Mouse (Mus musculus): ENCODE data around the gene Acox1. TPM values are rescaled to one million over a fixed set of nuclear protein-coding genes. Genes with fewer than 3 reads are reported as not detected.
A peak's percentile ranks its signal among the peaks of the same experiment; 100 is the strongest.

The Acox1 gene
- polyA plus RNA-seq, 1 experiment = 265 TPM

DNA sequence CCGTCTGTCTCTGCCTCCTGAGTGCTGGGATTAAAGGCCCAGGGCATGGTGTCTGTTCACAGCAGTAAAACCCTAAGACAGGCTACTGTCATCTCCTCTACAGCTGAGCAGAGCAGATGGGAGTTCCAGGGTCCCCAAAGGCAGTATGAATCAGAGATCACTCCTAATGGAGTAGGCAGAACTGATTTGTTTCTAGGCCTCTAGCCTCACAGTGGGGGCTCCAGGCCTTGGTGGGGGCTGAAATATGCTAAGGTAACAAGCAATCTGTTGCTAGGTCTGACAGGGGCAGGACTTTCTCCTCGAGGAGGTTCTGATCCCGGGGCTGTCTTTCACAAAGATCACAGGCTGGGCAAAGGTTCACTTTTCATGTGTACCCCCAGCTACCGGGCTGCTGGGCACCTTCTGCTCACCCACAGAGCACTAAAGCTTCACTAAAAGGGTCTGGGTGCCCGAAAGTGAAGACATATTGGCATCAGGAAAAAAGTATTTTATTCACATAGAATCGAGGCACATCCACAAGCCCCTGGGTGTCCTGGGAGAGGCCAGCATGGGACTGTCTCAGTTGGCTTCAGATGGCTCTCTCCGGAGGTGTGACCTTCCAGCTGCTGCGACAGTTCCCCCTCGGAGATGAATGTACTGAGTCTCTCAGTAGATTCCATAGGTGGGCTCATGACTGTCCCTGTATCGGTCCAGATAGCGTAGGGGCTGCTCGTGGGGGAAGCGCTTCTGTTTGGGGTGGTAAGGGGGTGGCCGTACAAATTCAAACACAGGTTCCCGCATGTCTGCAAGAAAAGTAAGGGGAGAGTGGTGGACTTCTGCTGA lies 67.3 kb downstream of the Acox1 start:
- no peak for TF ChIP-seq CTCF (conservative IDR thresholded peaks at IDR 0.05; ENCODE audit: insufficient read depth, insufficient read length, low read depth, low read length)
- no peak for TF ChIP-seq POLR2A (IDR thresholded peaks at IDR 0.05; ENCODE audit: low read depth, low read length)
- 68% methylated on average over 15 of the region's 15 CpGs for WGBS
- peaks cover 27% of the 10 kb centered on the region for H3K4me1 ChIP-seq (ENCODE audit: control insufficient read depth, insufficient read depth, low read length)
- no peaks in the 10 kb centered on the region for H3K36me3 ChIP-seq (ENCODE audit: control insufficient read depth, insufficient read depth, low read length)
- H3K4me3 ChIP-seq (ENCODE audit: insufficient read depth, low read depth, low read length) = peak overlapping the region; percentile 71; the same call in 1 of the 2 replicates
- peak overlapping the region; percentile 92 for H3K27ac ChIP-seq (ENCODE audit: insufficient read depth, low read depth, low read length)
- DNase-seq = peak; percentile 35
- H3K27me3 ChIP-seq (replicated peaks; ENCODE audit: control insufficient read depth, insufficient read depth, low read length) = no peaks in the 10 kb centered on the region

GRCm38 (mm10) chr11:116130488-116131205 lies 68.2 kb downstream of the Acox1 start, which contains the start of gene Trim65:
TSS of gene Trim65 (minus strand) at chr11:116131128.
- no peaks in the 10 kb centered on the region for H3K27me3 ChIP-seq (replicated peaks; ENCODE audit: control insufficient read depth, insufficient read depth, low read length)
- TF ChIP-seq CTCF (conservative IDR thresholded peaks at IDR 0.05; ENCODE audit: insufficient read depth, insufficient read length, low read depth, low read length) = peak; percentile 91
- peak; percentile 82 for TF ChIP-seq POLR2A (IDR thresholded peaks at IDR 0.05; ENCODE audit: low read depth, low read length)
- peak; percentile 95 for DNase-seq
- H3K36me3 ChIP-seq (ENCODE audit: control insufficient read depth, insufficient read depth, low read length) = peaks cover 3% of the 10 kb centered on the region
- peaks cover 27% of the 10 kb centered on the region for H3K4me1 ChIP-seq (ENCODE audit: control insufficient read depth, insufficient read depth, low read length)
- under 1% methylated on average over 69 of the region's 69 CpGs for WGBS
- peak within 1 kb of the TSS; percentile 92 for H3K27ac ChIP-seq (ENCODE audit: insufficient read depth, low read depth, low read length)
- peak within 1 kb of the TSS; percentile 71 for H3K4me3 ChIP-seq (ENCODE audit: insufficient read depth, low read depth, low read length)

DNA sequence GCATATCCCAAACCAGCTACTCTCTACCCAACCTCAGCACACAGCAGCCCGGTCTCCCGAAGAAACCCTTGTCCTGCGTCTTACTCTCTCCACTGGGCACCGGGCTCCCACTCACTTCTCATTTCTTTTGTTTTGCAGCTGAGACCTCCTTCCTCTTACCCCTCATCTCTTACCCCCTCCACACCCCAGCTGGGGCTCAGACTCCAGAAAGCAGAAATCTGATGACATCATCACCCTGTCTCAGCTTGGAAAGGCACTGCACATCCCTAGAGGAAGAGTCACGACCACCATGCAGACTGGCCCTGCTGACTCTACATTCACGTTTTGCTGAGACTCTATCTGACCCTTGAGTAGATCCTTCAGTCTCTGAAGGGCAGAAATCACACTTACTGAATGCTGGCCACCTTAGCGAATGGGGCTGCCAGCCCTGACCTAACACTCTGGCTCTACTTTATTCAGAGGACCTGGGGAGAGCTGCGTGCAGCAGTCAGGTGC lies 68.8 kb downstream of the Acox1 start:
- TF ChIP-seq CTCF (conservative IDR thresholded peaks at IDR 0.05; ENCODE audit: insufficient read depth, insufficient read length, low read depth, low read length) (no peak), POLR2A (IDR thresholded peaks at IDR 0.05; ENCODE audit: low read depth, low read length) (no peak)
- no peak for DNase-seq
- Histone ChIP-seq H3K4me1 (ENCODE audit: control insufficient read depth, insufficient read depth, low read length) (peaks cover 27% of the 10 kb centered on the region), H3K27ac (ENCODE audit: insufficient read depth, low read depth, low read length) (peak overlapping the region; percentile 36), H3K27me3 (replicated peaks; ENCODE audit: control insufficient read depth, insufficient read depth, low read length) (no peaks in the 10 kb centered on the region), H3K4me3 (ENCODE audit: insufficient read depth, low read depth, low read length) (peak overlapping the region; percentile 71), H3K36me3 (ENCODE audit: control insufficient read depth, insufficient read depth, low read length) (peaks cover 4% of the 10 kb centered on the region)
- 41% methylated on average over 8 of the region's 8 CpGs for WGBS

DNA sequence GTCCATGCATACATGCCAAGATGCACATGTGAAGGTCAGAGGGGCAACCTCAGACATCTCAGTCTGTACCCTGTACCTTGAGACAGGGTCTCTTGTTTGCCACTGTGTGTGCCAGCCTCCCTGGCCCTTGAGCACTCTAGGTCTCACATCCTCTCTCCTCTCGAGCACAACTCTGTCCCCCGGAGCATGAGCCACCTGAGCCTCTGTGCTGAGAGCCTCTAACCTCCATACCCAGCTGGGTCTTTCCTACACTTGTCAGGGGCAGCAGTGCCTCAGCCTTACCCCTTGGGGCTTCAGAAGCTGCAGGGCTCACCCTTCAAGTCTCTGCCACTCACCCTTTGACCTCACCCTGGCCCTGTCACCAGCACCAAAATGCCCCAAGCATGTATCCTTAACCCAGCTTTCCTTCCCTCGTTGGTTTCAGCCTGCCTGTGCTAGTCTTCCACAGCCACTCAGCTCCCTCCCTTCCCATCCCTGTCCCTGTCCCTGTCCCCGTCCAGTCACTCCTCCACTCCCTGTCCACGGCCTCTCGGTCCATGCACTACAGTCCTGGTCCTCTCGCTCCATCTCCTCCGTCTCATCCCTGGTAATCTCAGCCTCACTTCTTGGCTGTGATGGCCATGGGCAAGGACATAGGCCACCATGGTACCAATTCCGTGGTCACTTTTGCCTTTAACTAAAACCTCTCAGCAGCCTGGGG lies 69.6 kb downstream of the Acox1 start:
- WGBS = 76% methylated on average over 9 of the region's 9 CpGs
- TF ChIP-seq CTCF (conservative IDR thresholded peaks at IDR 0.05; ENCODE audit: insufficient read depth, insufficient read length, low read depth, low read length) (no peak), POLR2A (IDR thresholded peaks at IDR 0.05; ENCODE audit: low read depth, low read length) (no peak)
- H3K4me1 ChIP-seq (ENCODE audit: control insufficient read depth, insufficient read depth, low read length) = peaks cover 27% of the 10 kb centered on the region
- H3K27ac ChIP-seq (ENCODE audit: insufficient read depth, low read depth, low read length) = no peak overlapping the region
- peaks cover 4% of the 10 kb centered on the region for H3K36me3 ChIP-seq (ENCODE audit: control insufficient read depth, insufficient read depth, low read length)
- H3K27me3 ChIP-seq (replicated peaks; ENCODE audit: control insufficient read depth, insufficient read depth, low read length) = no peaks in the 10 kb centered on the region
- no peak overlapping the region; the same call in 1 of the 2 replicates for H3K4me3 ChIP-seq (ENCODE audit: insufficient read depth, low read depth, low read length)
- no peak for DNase-seq

DNA sequence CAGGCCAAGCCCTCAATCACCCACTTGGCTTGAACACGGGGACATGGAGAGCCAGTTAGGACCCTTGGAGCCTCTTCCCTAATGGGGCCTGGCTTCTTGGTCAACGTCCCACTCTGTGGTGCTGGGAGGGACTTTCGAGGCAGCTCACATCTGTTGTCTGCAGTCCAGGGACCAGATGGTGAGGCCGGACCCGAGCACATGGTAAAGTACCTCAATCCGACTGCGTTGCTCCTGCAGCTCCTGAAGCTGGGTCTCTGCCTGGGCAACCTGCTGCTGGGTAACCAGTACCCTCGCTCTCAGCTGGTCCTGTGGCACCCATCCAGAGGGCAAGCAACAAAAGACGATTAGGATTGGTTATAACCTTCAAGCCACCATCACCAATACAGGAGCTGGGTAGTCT lies 70.9 kb downstream of the Acox1 start:
- H3K4me3 ChIP-seq (ENCODE audit: insufficient read depth, low read depth, low read length) = no peak overlapping the region
- no peak for DNase-seq
- peaks cover 4% of the 10 kb centered on the region for H3K36me3 ChIP-seq (ENCODE audit: control insufficient read depth, insufficient read depth, low read length)
- 82% methylated on average over 9 of the region's 9 CpGs for WGBS
- H3K27me3 ChIP-seq (replicated peaks; ENCODE audit: control insufficient read depth, insufficient read depth, low read length) = no peaks in the 10 kb centered on the region
- H3K27ac ChIP-seq (ENCODE audit: insufficient read depth, low read depth, low read length) = no peak overlapping the region
- peaks cover 27% of the 10 kb centered on the region for H3K4me1 ChIP-seq (ENCODE audit: control insufficient read depth, insufficient read depth, low read length)
- no peak for TF ChIP-seq CTCF (conservative IDR thresholded peaks at IDR 0.05; ENCODE audit: insufficient read depth, insufficient read length, low read depth, low read length)
- TF ChIP-seq POLR2A (IDR thresholded peaks at IDR 0.05; ENCODE audit: low read depth, low read length) = no peak

DNA sequence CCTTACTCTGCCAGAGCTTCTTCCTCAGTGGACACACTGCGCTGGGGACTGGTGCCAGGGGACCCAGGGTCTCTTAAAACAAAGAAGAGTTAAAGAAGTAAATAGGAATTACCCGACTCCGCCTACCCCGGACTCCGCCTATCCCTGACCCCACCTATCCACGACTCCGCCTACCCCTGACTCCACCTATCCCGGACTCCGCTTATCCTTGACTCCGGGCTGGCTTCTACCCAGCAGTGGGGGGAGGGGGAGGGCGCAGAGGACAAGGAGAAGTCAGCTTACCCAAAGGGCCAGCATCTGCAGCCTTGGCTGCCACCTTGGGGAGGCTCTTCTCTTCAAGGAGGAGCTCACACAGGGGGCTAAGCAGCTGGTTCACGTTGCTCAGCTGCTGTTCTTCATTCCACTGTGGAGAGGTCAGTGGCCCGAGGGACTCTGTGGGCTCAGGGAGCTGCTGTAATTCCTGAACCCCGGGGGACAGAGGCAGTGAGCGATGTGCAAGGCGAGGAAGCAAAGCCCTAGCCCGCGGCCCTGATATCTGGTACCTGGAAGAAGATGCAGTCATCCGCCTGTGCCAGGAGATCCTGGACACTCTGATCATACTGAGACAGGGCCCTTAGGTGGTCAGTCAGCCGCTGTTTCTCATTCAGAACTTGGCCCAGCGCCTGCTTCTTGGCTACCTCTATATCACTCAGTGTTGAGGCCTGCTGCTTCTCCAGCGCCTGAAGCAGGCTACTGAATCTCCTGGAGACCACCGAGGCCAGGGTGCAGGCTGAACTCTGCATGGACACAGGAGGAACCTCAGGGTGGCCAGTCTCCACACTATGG lies 71.5 kb downstream of the Acox1 start, which contains the start of gene Trim47:
Gene Trim47 (minus strand): TSS at position 55 of the 825 bp plus-strand sequence.
- Histone ChIP-seq H3K4me1 (ENCODE audit: control insufficient read depth, insufficient read depth, low read length) (peaks cover 27% of the 10 kb centered on the region), H3K27me3 (replicated peaks; ENCODE audit: control insufficient read depth, insufficient read depth, low read length) (no peaks in the 10 kb centered on the region), H3K27ac (ENCODE audit: insufficient read depth, low read depth, low read length) (no peak within 1 kb of the TSS), H3K4me3 (ENCODE audit: insufficient read depth, low read depth, low read length) (no peak within 1 kb of the TSS), H3K36me3 (ENCODE audit: control insufficient read depth, insufficient read depth, low read length) (peaks cover 4% of the 10 kb centered on the region)
- peak; percentile 94 for DNase-seq
- TF ChIP-seq POLR2A (IDR thresholded peaks at IDR 0.05; ENCODE audit: low read depth, low read length) (no peak), CTCF (conservative IDR thresholded peaks at IDR 0.05; ENCODE audit: insufficient read depth, insufficient read length, low read depth, low read length) (no peak)
- WGBS = 41% methylated on average over 23 of the region's 23 CpGs
